Mouse (Mus musculus) T-cell, adult 2 months (primary cell): ENCODE data around the gene Rlim.

ENCODE experiments used
- DNase-seq: peaks from one replicate; pipeline ENCODE4 v3.0.0; 2022; ENCODE audit warnings: low spot score

The Rlim gene

GRCm38 (mm10) chrX:103981169-103981689 is at the start of gene Rlim:
TSS of gene Rlim (minus strand) at chrX:103981284.
- peak; percentile 96 for DNase-seq

GRCm38 (mm10) chrX:104017196-104017595 is 36.1 kb upstream of the Rlim start:
- no peak for DNase-seq

- no peak for DNase-seq
Observed at GRCm38 (mm10) chrX:104015048-104015447, 34.0 kb upstream of the Rlim start.

- DNase-seq: no peak
Observed at GRCm38 (mm10) chrX:104013318-104013811, 32.3 kb upstream of the Rlim start.

- no peak for DNase-seq
Observed at GRCm38 (mm10) chrX:103994741-103995140, 13.7 kb upstream of the Rlim start.

- no peak for DNase-seq
Observed at GRCm38 (mm10) chrX:103993864-103994263, 12.8 kb upstream of the Rlim start.

GRCm38 (mm10) chrX:103991702-103992101 is 10.6 kb upstream of the Rlim start:
- DNase-seq: no peak

- DNase-seq: peak; percentile 45
Observed at GRCm38 (mm10) chrX:103990392-103990791, 9.3 kb upstream of the Rlim start.

GRCm38 (mm10) chrX:103987215-103987964 is 6.3 kb upstream of the Rlim start:
- no peak for DNase-seq

- no peak for DNase-seq
Observed at GRCm38 (mm10) chrX:103986159-103986558, 5.1 kb upstream of the Rlim start.

- DNase-seq: no peak
Observed at GRCm38 (mm10) chrX:103984992-103985391, 3.9 kb upstream of the Rlim start.

GRCm38 (mm10) chrX:103981806-103982205 is 722 bp upstream of the Rlim start:
- DNase-seq: no peak

GRCm38 (mm10) chrX:103980590-103981168 is 405 bp downstream of the Rlim start:
- DNase-seq: no peak

- peak; percentile 34 for DNase-seq
Observed at GRCm38 (mm10) chrX:103980036-103980435, 1.0 kb downstream of the Rlim start.

- no peak for DNase-seq
Observed at GRCm38 (mm10) chrX:103939701-103940100, 41.4 kb downstream of the Rlim start.

GRCm38 (mm10) chrX:103937333-103937732 is 43.8 kb downstream of the Rlim start:
- no peak for DNase-seq

GRCm38 (mm10) chrX:103922436-103922835 is 58.6 kb downstream of the Rlim start:
- DNase-seq: no peak

- no peak for DNase-seq
Observed at GRCm38 (mm10) chrX:103918954-103919353, 62.1 kb downstream of the Rlim start.

- peak; percentile 31 for DNase-seq
Observed at GRCm38 (mm10) chrX:103914790-103915189, 66.3 kb downstream of the Rlim start.
